ENCODE assay signal across 24 mouse cellular contexts in genomic region chr9:117713121-117713520, GRCm38 (mm10).
DNase-seq lines count a peak whose midpoint lies in the region; ATAC-seq and TF ChIP-seq lines count a peak whose summit lies in the region.
"Had no signal": no experiment of that assay in that cellular context is flagged by ENCODE, and none has a peak within 500 bp of the region (broad histone marks: within the 10 kb centered on the region; RNA-seq: fewer than 3 reads in every experiment).

No protein-coding gene starts in this region.

- WGBS in heart, adult 2 months, result 85% methylated on average over 4 of the region's 4 CpGs
- WGBS in liver, adult 2 months, result 28% methylated on average over 4 of the region's 4 CpGs
- WGBS in liver, embryonic 11.5 days, result 79% methylated on average over 4 of the region's 4 CpGs

- ATAC-seq in cerebellum, adult (ENCODE audit: insufficient number of reproducible peaks, low FRiP score, low TSS enrichment), result no peak
- ATAC-seq in liver, embryonic 11.5 days (replicated peaks; ENCODE audit: low FRiP score), result no peak
- ATAC-seq: activated CD4-positive, CD25-positive, alpha-beta regulatory T cell, adult 4 months; CD4-positive, CD25-positive, alpha-beta regulatory T cell, adult 4 months; forebrain, embryonic 13.5 days; forebrain, embryonic 15.5 days; forebrain, postnatal 0 days; Patski had no signal

- H3K27ac ChIP-seq in heart, adult 2 months, result no peak overlapping the region
- H3K27ac ChIP-seq in liver, adult 2 months (replicated peaks; ENCODE audit: insufficient read depth, low read depth, low read length), result no peak overlapping the region
- H3K27ac ChIP-seq in liver, embryonic 11.5 days (ENCODE audit: low read depth, low read length), result no peak overlapping the region
- H3K27ac ChIP-seq: embryonic facial prominence, embryonic 10.5 days; embryonic facial prominence, embryonic 12.5 days; forebrain, embryonic 13.5 days; forebrain, embryonic 15.5 days had no signal

- no peak overlapping the region for H3K9ac ChIP-seq in heart, adult 2 months (ENCODE audit: low read depth, low read length)
- H3K9ac ChIP-seq in liver, adult 2 months (ENCODE audit: low read depth, low read length), result no peak overlapping the region
- H3K9ac ChIP-seq in liver, embryonic 11.5 days (ENCODE audit: low read depth, low read length), result no peak overlapping the region
- H3K9ac ChIP-seq: embryonic facial prominence, embryonic 12.5 days; forebrain, embryonic 13.5 days; forebrain, embryonic 15.5 days; forebrain, postnatal 0 days had no signal

- no peak overlapping the region for H3K4me3 ChIP-seq in heart, adult 2 months
- no peak overlapping the region for H3K4me3 ChIP-seq in liver, adult 2 months (ENCODE audit: insufficient read depth, low read depth, low read length)
- no peak overlapping the region for H3K4me3 ChIP-seq in liver, embryonic 11.5 days (ENCODE audit: low read depth, low read length)
- H3K4me3 ChIP-seq: embryonic facial prominence, embryonic 10.5 days; embryonic facial prominence, embryonic 12.5 days; forebrain, embryonic 13.5 days; forebrain, embryonic 15.5 days had no signal

- H3K79me2 ChIP-seq in heart, adult 2 months (replicated peaks; ENCODE audit: control insufficient read depth, insufficient read depth, low read length), result no peaks in the 10 kb centered on the region
- no peaks in the 10 kb centered on the region for H3K79me2 ChIP-seq in liver, adult 2 months (ENCODE audit: control insufficient read depth, insufficient read depth, low read length)

- intact Hi-C loops in heart, adult 2 months (cut with DNase I), result no loop called here

- no peaks in the 10 kb centered on the region for H3K4me1 ChIP-seq in heart, adult 2 months (ENCODE audit: control insufficient read depth, insufficient read depth, low read length)
- peaks cover 12% of the 10 kb centered on the region for H3K4me1 ChIP-seq in liver, adult 2 months (ENCODE audit: control insufficient read depth, insufficient read depth, low read length)
- no peaks in the 10 kb centered on the region for H3K4me1 ChIP-seq in liver, embryonic 11.5 days (replicated peaks; ENCODE audit: control insufficient read depth, insufficient read depth, low read length)
- H3K4me1 ChIP-seq: embryonic facial prominence, embryonic 10.5 days; embryonic facial prominence, embryonic 12.5 days; forebrain, embryonic 13.5 days; forebrain, embryonic 15.5 days had no signal

- no peak for TF ChIP-seq EP300 in heart, adult 2 months (IDR thresholded peaks at IDR 0.05; ENCODE audit: insufficient read depth, low read depth, low read length)

- H3K9me3 ChIP-seq in liver, embryonic 11.5 days (ENCODE audit: control insufficient read depth, low read length), result no peaks in the 10 kb centered on the region; the same call in 1 of the 2 replicates
- H3K9me3 ChIP-seq: embryonic facial prominence, embryonic 12.5 days; forebrain, embryonic 13.5 days; forebrain, embryonic 15.5 days had no signal

- H3K27me3 ChIP-seq in heart, adult 2 months (ENCODE audit: control insufficient read depth, insufficient read depth, low read length), result no peaks in the 10 kb centered on the region
- no peaks in the 10 kb centered on the region for H3K27me3 ChIP-seq in liver, adult 2 months (ENCODE audit: control insufficient read depth, insufficient read depth, low read length)
- H3K27me3 ChIP-seq in liver, embryonic 11.5 days (replicated peaks; ENCODE audit: control insufficient read depth, insufficient read depth, low read length), result no peaks in the 10 kb centered on the region
- H3K27me3 ChIP-seq: CH12.LX; embryonic facial prominence, embryonic 12.5 days; forebrain, embryonic 13.5 days; forebrain, embryonic 15.5 days; Patski had no signal

- H3K4me2 ChIP-seq in liver, embryonic 11.5 days, result no peak overlapping the region
- H3K4me2 ChIP-seq: embryonic facial prominence, embryonic 12.5 days; forebrain, embryonic 13.5 days; forebrain, embryonic 15.5 days had no signal

- H3K36me3 ChIP-seq in heart, adult 2 months (ENCODE audit: control insufficient read depth, insufficient read depth, low read length), result no peaks in the 10 kb centered on the region
- no peaks in the 10 kb centered on the region for H3K36me3 ChIP-seq in liver, adult 2 months (ENCODE audit: control insufficient read depth, insufficient read depth, low read length)
- no peaks in the 10 kb centered on the region for H3K36me3 ChIP-seq in liver, embryonic 11.5 days (ENCODE audit: control insufficient read depth, insufficient read depth, low read length)
- H3K36me3 ChIP-seq: embryonic facial prominence, embryonic 10.5 days; embryonic facial prominence, embryonic 12.5 days; forebrain, embryonic 15.5 days; G1E had no signal

- no peak for TF ChIP-seq CTCF in heart, adult 2 months (IDR thresholded peaks at IDR 0.05)
- TF ChIP-seq CTCF in liver, adult 2 months (IDR thresholded peaks at IDR 0.05; ENCODE audit: low read depth, low read length), result no peak

- DNase-seq in cerebellum, postnatal 10 days, result peak; percentile 68
- peak; percentile 58 for DNase-seq in heart, adult 11 months
- DNase-seq in heart, adult 2 months, result no peak
- DNase-seq in liver, adult 2 months (ENCODE audit: extremely low read depth, low read depth, low spot score), result peak; percentile 76
- no peak for DNase-seq in liver, embryonic 11.5 days (ENCODE audit: low spot score)
- DNase-seq: adrenal gland, adult 8-10 months; adrenal gland, postnatal 14 days; adrenal gland, postnatal 36 days; B cell, adult 2 months; cerebellum, adult 11 months; cerebellum, adult 18-20 months; cerebellum, adult 8-10 months; cerebellum, postnatal 25 days; forebrain, postnatal 0 days had no signal

- no peak for TF ChIP-seq POLR2A in heart, adult 2 months (IDR thresholded peaks at IDR 0.05; ENCODE audit: insufficient read depth, low read depth, low read length)
- no peak for TF ChIP-seq POLR2A in liver, adult 2 months (IDR thresholded peaks at IDR 0.05; ENCODE audit: extremely low read depth, insufficient read depth, low read length)

Comparison
In these comparisons a context has a peak if more than half of its experiments do, and no peak if none do; other contexts are left out.
1. DNase-seq: peak in cerebellum, postnatal 10 days (2 of 2), heart, adult 11 months (single experiment) and liver, adult 2 months (single experiment); none in heart, adult 2 months (0 of 2) and liver, embryonic 11.5 days (single experiment).